Mouse (Mus musculus): ENCODE measurements around the gene Phactr1.

- no peak for TF ChIP-seq CTCF (IDR thresholded peaks at IDR 0.05; ENCODE audit: low read depth, low read length)
- TF ChIP-seq POLR2A (IDR thresholded peaks at IDR 0.05; ENCODE audit: extremely low read depth, insufficient read depth, low read length): no peak
Measured at GRCm38 (mm10) chr13:42772314-42772713, 91.9 kb downstream of the Phactr1 start.
